Mouse (Mus musculus) erythroblast, embryonic 14.5 days (primary cell): ENCODE results near the gene Chpf. TPM values are rescaled to one million over a fixed set of nuclear protein-coding genes. Genes with fewer than 3 reads are reported as not detected.

ENCODE experiments used
- H3K27me3 ChIP-seq: 2 replicates; pipeline ENCODE4 v1.6.1; 2012; ENCODE audit warnings: inconsistent platforms; ENCODE audit not compliant: control insufficient read depth
- H3K36me3 ChIP-seq: 2 replicates; pipeline ENCODE4 v1.6.1; 2012; ENCODE audit warnings: mild to moderate bottlenecking, inconsistent platforms; ENCODE audit not compliant: control insufficient read depth
- H3K4me1 ChIP-seq: 2 replicates; pipeline ENCODE4 v1.6.1; 2012; ENCODE audit warnings: inconsistent platforms; ENCODE audit not compliant: control insufficient read depth
- H3K4me3 ChIP-seq: replicated peaks from 2 replicates; pipeline ENCODE3; 2012; ENCODE audit warnings: moderate library complexity, mild to moderate bottlenecking, inconsistent platforms
- H3K9me3 ChIP-seq: 2 replicates; pipeline ENCODE4 v1.6.1; 2012; ENCODE audit warnings: low read length, inconsistent platforms, mixed read lengths; ENCODE audit not compliant: control insufficient read depth
- GATA1 ChIP-seq: IDR thresholded peaks from 2 replicates; pipeline ENCODE4 v1.6.1; 2012; ENCODE audit warnings: low read length, inconsistent platforms, mixed read lengths
- TAL1 ChIP-seq: IDR thresholded peaks from 3 replicates; pipeline ENCODE4 v1.6.1; 2012; ENCODE audit warnings: low read length, inconsistent platforms, mixed read lengths
- polyA plus RNA-seq: library from polyadenylated mRNA; stranded (reverse); fragments of >175 nt; gene quantifications from 2 replicates; pipeline ENCODE4 v1.2.3, GENCODE M21; 2012

Chpf gene
- polyA plus RNA-seq, 1 experiment, result 0.30 TPM

- H3K27me3 ChIP-seq, result peaks cover 46% of the 10 kb centered on the region
- H3K4me3 ChIP-seq, result no peak overlapping the region
- peaks cover 2% of the 10 kb centered on the region; the same call in 1 of the 2 replicates for H3K4me1 ChIP-seq
- H3K36me3 ChIP-seq, result peaks cover 7% of the 10 kb centered on the region; the same call in 1 of the 2 replicates
- H3K9me3 ChIP-seq, result no peaks in the 10 kb centered on the region; the same call in 1 of the 2 replicates
- TF ChIP-seq GATA1 (no peak), TAL1 (no peak)
These were observed 24.0 kb upstream of the Chpf start for GRCm38 (mm10) chr1:75502945-75503650.

GRCm38 (mm10) chr1:75501905-75502304 is 22.8 kb upstream of the Chpf start:
- Histone ChIP-seq H3K4me3 (no peak overlapping the region), H3K27me3 (peaks cover 37% of the 10 kb centered on the region), H3K36me3 (peaks cover 9% of the 10 kb centered on the region; the same call in 1 of the 2 replicates), H3K4me1 (peaks cover 2% of the 10 kb centered on the region; the same call in 1 of the 2 replicates), H3K9me3 (no peaks in the 10 kb centered on the region; the same call in 1 of the 2 replicates)
- no peak for TF ChIP-seq TAL1
- no peak for TF ChIP-seq GATA1

GRCm38 (mm10) chr1:75499441-75499840 is 20.3 kb upstream of the Chpf start:
- Histone ChIP-seq H3K4me1 (no peaks in the 10 kb centered on the region), H3K27me3 (peaks cover 12% of the 10 kb centered on the region), H3K36me3 (peaks cover 9% of the 10 kb centered on the region; the same call in 1 of the 2 replicates), H3K9me3 (no peaks in the 10 kb centered on the region), H3K4me3 (no peak overlapping the region)
- TF ChIP-seq TAL1 (no peak), GATA1 (no peak)

GRCm38 (mm10) chr1:75498897-75499296 is 19.8 kb upstream of the Chpf start:
- peaks cover 9% of the 10 kb centered on the region; the same call in 1 of the 2 replicates for H3K36me3 ChIP-seq

GRCm38 (mm10) chr1:75494878-75495548 is 15.9 kb upstream of the Chpf start:
- H3K36me3 ChIP-seq, result peaks cover 2% of the 10 kb centered on the region; the same call in 1 of the 2 replicates
- no peaks in the 10 kb centered on the region for H3K9me3 ChIP-seq
- H3K4me3 ChIP-seq, result no peak overlapping the region
- H3K27me3 ChIP-seq, result no peaks in the 10 kb centered on the region
- TF ChIP-seq TAL1 (no peak), GATA1 (no peak)
- no peaks in the 10 kb centered on the region for H3K4me1 ChIP-seq

More at GRCm38 (mm10) chr1:75498897-75499296, 19.8 kb upstream of the Chpf start:
- Histone ChIP-seq H3K4me3 (no peak overlapping the region), H3K27me3 (peaks cover 7% of the 10 kb centered on the region), H3K4me1 (no peaks in the 10 kb centered on the region), H3K9me3 (no peaks in the 10 kb centered on the region)
- TF ChIP-seq GATA1 (no peak), TAL1 (no peak)

- H3K4me3 ChIP-seq, result no peak overlapping the region
- no peaks in the 10 kb centered on the region for H3K9me3 ChIP-seq
- H3K4me1 ChIP-seq, result peaks cover 2% of the 10 kb centered on the region; the same call in 1 of the 2 replicates
- TF ChIP-seq GATA1 (no peak), TAL1 (no peak)
- H3K27me3 ChIP-seq, result peaks cover 18% of the 10 kb centered on the region
- H3K36me3 ChIP-seq, result no peaks in the 10 kb centered on the region; the same call in 1 of the 2 replicates
These were observed 13.6 kb upstream of the Chpf start for GRCm38 (mm10) chr1:75492579-75493170.

- no peak overlapping the region for H3K4me3 ChIP-seq
- peaks cover 35% of the 10 kb centered on the region for H3K27me3 ChIP-seq
- TF ChIP-seq GATA1, result no peak
- no peak for TF ChIP-seq TAL1
- H3K36me3 ChIP-seq, result no peaks in the 10 kb centered on the region; the same call in 1 of the 2 replicates
- H3K4me1 ChIP-seq, result peaks cover 13% of the 10 kb centered on the region
- H3K9me3 ChIP-seq, result no peaks in the 10 kb centered on the region
These were observed 11.9 kb upstream of the Chpf start for GRCm38 (mm10) chr1:75490785-75491551.

GRCm38 (mm10) chr1:75487405-75488161 is 8.5 kb upstream of the Chpf start:
- Histone ChIP-seq H3K4me1 (peaks cover 13% of the 10 kb centered on the region), H3K36me3 (no peaks in the 10 kb centered on the region; the same call in 1 of the 2 replicates), H3K9me3 (no peaks in the 10 kb centered on the region), H3K4me3 (peak overlapping the region; percentile 48), H3K27me3 (peaks cover 68% of the 10 kb centered on the region)
- TF ChIP-seq TAL1, result no peak
- no peak for TF ChIP-seq GATA1
